Mouse (Mus musculus) liver, embryonic 14.5 days (tissue): ENCODE measurements around the gene Klhl32.

Experiments used
- CTCF ChIP-seq: IDR thresholded peaks from 2 replicates; pipeline ENCODE4 v1.5.1; 2016; ENCODE audit warnings: antibody characterized with exemption, low read depth, control low read depth
- EP300 ChIP-seq: IDR thresholded peaks from 2 replicates; pipeline ENCODE4 v1.6.1; 2016; ENCODE audit warnings: antibody characterized with exemption, low read depth

- TF ChIP-seq CTCF (no peak), EP300 (no peak)
Observed at GRCm38 (mm10) chr4:24631177-24631911, 219.6 kb downstream of the Klhl32 start.
